Mouse (Mus musculus) CD8-positive naive resting alpha-beta T cell, adult 2 months (primary cell): ENCODE data around the gene Copz1.

Source experiments
- DNase-seq, 2 experiments: peaks; one replicate each; pipeline ENCODE4 v3.0.0; 2022; ENCODE audit warnings: low read depth in 2 of 2, low spot score in 2 of 2

Copz1 gene

DNA sequence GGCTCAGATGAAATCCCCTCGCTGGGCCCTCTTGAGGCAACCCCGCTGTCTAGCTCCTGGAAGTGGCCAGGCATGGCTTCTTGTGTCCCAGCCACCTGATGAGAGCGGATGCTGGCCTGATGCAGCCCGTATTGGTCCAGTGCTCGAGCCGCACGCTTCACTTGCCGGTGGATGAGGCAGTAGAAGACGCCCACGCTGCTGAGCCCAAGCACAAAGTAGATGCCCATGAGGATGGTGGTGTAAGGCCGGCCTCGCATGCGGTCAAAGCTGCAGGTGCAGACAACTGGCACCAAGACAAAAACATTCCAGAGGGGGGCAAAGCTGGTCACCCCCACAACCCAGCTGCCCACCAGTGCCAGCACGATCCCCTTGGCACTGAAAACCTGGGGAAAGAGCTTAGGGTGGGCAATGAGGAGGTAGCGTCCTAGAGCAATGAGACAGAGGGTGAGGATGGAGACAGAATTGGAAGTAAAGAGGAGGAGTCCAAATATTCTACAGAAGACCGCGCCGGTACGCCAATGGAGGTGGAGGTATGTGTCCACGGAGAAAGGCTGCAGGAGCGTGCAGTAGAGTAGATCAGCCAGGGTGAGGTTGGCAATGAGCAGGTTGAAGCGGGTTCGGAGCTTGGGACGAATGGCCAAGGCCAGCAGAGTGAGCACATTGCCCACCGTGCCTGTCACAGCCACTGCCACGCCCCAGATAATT, 36.5 kb downstream of the Copz1 start:
- no peak for DNase-seq

DNA sequence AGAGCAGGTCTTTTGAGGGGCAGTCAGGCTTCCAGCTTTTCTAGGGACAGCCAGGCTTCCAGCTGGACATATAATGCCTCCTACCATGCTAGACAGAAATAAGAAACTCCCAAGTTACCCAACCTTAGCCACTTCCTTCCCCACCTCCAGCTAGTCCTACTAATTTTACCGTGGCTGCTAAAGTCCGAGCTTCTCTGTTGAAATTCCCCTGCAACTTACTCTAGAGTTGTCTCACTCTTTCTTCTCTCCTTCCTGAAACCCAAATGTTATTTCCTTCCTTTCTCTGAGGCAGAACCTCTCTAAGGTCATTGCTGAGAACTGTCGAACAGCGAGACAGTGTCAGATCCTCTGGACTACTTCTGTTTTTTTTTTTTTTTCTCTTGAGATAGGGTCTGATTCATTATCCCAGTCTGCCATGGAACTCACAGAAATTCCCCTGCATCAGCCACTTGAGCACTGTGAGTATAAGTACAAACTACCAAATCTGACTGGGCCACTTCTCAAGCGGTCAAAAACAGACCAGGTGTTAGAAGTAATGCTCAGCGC, 37.9 kb downstream of the Copz1 start, which contains the start of gene Gpr84:
Gene Gpr84 (minus strand): TSS at position 248 of the 546 bp plus-strand sequence.
- DNase-seq, result no peak

DNA sequence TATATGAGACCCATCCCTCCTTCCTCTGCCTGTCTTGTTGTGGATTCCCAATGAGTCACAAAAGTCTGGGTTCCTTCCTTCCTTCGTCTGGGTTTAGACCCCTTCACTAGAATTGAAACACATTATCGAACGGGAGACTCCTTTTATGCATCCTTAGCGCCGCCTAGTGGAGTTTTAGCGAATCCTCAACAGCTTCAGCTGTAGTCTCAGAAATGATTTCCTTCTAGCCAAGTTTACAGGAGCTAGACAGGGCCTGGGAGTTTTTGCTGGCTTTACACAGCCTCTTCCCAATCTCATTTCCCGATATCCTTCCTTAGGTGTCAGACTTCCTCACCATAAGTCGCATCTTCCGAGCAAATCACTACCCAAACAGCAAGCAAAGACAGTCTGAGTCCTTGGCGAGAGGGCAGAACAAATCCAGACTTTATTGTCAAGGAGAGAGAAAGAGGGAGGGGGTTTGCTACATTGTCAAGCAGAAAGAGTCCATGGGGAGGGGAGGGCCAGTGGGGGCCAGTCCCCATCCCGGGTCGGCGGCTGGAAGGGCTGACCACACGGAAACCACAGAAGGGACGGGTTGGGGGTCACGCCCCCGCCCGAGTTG, 41.1 kb downstream of the Copz1 start:
- DNase-seq, result peak; percentile 47 to 56

DNA sequence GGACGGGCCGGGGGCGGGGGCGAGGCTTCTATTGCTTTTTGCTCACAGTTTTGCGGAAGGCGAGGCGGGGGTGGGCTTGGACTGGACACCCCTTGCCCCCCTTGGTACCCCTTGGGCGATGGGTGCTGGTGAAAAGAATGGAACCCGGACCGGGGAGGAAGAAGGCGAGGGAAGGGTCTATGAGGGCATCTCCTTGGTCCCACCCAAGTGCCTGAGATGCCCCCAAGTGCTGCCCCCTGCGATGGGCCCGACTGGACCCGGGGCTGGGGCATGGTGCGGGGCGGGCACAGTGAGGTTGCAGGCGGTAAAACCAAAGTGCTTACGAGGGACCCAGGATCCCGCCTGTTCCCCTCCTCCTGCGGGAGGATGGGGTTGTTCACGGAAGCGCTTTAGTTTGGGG, 41.7 kb downstream of the Copz1 start:
- no peak for DNase-seq

DNA sequence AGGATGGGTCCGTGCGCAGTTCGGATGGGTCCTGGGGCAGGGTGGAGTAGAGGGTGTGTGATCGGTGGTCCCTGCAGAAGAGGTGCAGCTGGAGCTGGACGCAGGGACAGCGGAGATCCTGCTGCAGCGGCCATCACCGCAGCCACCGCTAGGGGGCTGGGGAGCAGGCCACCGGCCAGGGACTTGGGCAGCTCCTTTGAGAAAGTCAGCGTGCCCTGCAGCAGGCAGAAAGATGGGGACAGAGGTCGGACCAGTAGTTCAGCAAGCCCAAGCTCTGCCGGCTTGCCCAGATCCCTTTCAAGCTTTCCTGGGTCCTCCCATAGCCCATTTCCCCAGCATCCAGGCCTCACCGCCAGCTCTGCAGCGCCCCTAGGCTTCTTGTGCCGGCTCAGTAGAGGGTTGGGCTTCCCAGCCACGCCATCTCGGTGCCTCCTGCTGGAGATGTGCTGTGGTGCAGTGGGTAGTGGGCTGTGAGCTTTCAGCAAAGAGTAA, 42.5 kb downstream of the Copz1 start:
- DNase-seq, result no peak

DNA sequence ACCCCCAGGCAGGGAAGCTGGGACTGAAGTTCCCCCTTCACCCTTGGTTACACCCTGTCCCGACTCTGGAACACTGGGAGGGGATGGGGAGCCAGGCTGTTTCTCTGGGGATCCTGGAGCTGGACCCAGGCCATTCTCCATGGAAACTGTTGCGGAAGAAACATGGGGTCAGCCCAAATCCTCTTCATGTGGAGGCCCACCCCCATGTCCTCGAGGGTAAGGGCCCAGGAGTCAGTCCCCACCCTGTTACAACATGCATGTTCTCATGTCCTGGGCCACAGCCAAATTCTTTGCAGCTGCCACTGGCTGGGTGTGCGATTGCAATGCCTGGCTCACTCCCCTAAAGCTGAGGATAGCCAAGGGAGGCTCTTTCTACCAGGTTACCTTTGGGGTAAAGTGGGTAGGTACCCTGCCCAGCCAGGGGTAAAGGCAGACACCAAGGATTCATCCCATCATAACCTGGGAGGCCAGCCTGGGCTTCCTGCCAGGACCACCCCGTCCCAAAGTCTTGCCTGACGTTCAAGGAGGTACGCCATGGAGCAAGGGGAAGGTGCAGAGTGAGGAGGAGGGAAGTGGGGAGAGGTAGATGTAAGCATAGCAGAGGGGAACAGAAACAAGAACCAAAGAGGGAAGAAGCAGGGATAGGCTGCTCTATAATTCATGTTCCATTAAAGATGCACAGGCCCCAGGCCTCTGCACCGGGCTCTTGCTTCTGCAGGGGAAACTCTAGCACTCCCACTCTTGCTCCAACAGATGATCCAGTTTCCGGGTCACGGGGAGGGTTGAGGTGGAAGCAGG, 43.7 kb downstream of the Copz1 start:
- no peak for DNase-seq

DNA sequence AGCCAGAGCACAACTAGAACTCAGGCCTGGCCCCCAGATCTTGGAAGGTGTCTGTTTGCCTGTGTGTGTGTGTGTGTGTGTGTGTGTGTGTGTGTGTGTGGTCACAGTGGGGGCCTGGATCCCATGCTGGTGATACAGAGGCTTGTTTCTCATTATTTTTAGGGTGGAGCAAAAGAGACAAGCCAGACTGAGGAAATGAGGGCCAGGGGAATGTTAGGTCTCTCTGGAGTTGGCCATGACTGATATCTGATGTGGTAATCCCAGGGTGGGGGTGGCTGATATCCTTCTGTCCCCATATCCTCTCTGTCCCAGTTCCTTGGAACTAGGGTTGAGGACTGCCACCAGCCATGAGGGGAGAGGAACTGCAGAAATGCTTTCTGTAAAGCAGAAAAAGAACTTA, 44.6 kb downstream of the Copz1 start:
- DNase-seq, result no peak

DNA sequence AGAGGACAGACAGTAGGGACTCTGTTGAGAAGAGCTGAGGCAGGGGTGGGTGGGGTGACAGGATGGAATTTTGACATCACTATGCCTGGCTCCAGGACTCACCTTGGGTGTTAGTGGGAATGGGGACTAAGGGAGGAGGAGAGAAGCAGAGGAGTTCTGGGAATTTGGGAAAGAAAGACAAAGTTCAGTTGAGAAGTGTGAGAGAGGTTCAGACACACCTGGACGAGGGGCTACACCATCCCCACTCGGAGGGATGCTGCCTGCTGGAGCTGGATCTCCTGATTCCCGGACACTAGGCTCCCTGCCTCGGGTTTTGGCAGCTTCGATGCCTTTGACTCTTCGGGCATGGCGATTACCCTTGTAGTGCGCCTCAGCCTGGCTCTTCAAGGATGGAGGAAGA, 45.2 kb downstream of the Copz1 start:
- DNase-seq, result no peak

DNA sequence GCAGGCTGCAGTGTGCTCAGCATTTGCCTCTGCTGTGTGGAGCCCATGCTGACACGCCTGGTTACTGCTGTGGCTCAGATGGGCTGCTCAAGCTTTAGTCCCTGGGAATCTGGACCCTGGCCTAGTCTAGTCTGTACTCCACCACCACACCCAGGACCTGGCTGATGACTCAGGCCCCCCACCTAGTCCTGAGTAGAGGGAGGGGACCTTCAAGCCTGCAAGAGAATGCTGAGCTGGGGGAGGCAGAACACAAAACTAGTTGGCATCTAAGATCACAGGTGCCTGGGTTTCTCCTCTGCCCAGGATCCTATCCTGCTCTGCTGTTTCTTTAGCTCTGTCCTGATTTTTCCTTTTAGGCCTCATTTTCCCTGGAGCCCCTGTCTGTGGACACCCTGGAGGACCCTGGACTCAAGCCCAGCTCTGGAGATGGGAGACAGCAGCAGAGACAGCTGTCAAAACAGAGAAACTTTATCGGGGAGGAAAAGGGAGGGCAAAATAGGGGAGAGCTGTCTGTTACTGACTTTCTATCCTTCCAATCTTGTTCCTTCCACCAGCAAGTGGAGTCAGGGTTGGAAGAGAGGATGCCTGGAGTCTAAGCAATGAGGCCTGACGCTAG, 45.8 kb downstream of the Copz1 start:
- no peak for DNase-seq

DNA sequence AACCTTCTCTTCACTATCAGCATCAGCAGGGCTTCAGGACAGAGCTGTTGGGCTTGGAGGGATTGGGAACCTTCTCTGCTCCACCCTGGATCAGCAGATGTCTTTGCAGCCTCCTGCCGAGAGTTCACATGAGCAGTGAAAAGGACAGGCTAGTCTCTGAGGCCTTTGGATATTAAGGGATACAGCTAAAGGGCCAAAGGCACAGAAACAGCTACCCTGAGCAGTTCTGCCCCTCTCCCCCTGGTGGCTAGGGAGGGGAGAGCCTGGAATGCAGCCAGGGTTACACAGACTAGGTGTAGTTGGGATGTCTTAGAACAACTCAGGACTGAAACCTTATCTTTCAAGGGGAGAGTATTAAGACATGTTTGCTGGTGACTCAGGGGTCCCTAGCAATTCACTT, 48.6 kb downstream of the Copz1 start:
- no peak for DNase-seq

DNA sequence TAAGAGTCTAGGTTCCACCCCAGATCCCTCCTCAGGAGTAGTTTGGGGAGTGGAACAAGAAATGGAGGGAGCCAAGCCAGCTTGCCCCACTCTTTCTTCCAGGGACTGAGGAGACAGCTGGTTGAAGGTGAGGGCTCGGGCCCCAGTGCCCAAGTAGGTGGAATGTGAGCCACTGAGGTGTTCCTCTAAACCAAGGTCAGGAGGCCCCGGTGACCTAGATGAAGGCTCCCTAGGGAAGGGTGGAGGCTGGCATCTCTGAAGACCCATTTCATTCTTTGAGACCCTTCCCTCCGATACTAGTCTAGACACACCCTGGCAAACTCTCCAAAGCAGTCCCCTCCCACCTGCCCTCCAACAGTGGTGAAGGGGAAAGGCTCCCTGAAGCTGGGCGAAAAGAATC, 49.9 kb downstream of the Copz1 start:
- no peak for DNase-seq

DNA sequence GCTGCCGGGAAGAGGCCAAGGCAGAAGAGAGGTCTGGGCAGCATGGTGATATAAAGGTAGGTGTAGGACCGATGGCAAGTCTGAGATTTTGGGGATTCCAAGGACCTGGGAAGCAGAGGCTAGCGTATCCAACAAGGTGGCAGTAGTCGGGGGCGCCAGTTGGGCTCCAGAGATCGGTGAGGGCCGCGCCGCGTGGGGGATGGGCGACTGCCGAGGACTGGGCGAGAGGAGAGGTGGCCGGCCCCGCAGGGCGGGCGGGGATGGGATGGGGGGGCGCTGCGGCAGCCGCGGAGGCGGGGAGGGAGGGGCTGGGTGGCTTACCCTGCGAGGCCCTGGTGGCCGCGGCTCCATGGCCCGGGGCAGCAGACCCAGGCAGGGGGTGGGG, 50.5 kb downstream of the Copz1 start:
- no peak for DNase-seq

DNA sequence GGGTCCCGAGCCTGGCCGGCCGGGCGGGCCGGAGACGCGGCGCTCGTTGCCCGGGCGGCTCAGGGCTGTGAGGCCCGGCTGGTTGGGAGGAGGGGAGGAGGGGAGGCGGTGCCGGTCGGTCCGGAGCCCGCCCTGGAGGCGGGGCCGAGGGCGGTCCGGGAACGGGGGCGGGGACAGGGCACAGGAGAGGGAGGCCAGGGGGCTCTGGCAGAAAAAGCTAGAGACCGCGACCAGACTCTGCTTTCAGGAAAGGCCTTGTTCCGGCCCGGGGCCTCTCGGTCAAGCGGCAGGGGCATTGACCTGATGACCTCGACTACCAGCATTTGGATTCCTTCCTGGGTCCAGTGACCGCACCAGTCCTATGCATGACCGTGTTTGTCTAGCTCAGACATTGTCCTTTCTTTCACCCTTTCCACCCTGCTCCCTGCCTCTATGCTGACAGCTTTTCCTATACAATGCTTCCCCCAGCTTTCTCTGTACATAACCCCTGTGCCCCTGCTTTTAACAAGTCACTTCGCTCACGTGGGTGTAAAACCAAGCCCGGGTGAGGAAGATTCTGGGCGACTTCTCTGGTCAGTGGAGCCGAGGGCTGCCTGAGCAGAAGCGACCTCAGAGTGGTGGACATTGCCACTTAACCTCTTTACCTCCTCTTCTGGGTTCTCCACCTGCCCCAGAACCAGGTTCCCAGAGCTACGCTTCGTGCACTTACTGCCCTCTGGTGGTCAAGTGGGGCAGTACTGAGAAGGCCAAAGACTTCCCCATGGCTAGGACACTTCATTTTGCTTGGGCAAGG, 51.1 kb downstream of the Copz1 start:
- peak; percentile 69 to 76 for DNase-seq

DNA sequence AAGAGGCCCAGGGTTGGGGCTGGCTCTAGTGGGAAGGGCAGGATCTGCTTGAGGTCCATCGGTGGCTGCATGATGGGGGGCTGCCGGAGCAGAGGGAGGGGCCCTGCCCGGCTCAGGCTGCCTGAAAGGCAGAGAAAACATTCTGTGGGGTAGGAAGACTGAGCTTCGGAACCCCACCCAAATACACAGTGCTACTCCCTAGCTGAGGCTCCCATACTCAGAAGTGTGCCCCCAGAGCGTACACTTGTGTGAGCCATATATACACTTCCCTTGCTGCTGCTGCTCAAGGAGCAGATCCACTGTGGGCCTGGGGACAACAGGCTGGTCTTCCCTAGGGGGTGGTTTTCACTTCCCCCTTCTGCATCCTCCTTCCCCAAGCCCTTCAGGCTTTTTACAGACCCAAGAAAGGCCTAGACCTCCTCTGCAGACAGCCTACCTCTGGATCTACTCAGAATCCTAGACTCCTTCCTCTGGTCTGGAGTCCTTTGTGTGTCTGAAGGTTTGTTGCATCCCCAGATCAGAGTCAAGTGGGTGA, 60.6 kb downstream of the Copz1 start:
- DNase-seq, result no peak

DNA sequence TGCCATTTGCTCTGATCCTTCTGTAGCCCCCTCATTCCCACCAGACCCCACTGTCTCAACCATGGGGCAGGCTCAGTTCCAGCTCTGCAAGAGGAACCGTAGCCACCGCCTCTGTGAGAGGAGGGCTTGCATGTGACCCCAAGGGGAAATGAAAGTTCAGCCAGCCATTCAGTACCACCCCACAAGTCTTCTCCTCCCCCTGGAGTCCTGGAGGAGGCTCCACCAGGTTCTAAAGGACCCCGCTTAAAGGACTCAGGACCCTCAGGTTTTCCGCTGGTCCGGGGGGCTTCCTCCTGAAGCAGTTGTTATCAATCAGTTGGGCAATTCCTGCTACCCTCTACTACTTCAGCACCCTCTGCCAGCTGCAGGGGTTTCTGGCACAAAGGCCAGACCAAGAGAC, 61.2 kb downstream of the Copz1 start:
- DNase-seq, result no peak

DNA sequence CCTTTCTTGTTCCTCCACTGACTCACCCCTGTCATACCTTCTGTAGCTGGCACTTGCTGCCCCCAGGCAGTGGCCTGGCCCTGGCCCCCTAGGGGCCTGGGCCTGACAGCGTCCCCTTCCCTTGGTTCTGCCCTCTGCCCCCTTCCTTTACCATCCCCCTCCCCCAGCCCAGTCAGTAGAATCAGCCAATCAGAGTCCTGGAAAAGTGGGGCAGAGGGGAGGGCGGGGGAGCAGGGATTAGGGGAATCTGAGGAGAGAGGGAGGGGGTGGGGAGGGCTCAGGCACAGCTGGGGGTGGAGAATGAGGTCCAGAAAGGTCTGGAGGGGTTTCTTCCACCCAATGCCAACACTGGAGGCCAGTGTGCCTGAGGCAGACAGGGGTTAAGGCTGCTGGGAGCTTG, 61.7 kb downstream of the Copz1 start:
- DNase-seq, result no peak

DNA sequence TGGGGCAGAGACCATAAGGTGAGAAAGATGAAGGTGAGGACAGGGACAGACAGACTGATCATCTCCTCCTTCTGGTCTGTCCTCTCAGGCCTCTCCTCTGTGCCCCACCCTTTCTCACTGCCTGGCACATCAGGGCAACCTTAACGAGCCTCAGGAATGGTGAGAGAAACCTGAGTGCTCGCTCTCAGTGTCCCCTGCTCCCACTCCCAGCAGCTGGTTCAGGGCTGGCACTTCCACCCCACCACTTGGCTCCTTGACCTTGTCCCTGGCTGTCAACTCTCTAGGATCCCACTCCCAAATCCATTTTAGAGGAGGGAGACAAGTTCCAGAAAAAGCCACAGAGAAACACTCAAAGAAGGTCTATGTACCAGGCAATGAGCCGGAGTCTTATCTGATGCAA, 62.5 kb downstream of the Copz1 start:
- DNase-seq, result no peak

DNA sequence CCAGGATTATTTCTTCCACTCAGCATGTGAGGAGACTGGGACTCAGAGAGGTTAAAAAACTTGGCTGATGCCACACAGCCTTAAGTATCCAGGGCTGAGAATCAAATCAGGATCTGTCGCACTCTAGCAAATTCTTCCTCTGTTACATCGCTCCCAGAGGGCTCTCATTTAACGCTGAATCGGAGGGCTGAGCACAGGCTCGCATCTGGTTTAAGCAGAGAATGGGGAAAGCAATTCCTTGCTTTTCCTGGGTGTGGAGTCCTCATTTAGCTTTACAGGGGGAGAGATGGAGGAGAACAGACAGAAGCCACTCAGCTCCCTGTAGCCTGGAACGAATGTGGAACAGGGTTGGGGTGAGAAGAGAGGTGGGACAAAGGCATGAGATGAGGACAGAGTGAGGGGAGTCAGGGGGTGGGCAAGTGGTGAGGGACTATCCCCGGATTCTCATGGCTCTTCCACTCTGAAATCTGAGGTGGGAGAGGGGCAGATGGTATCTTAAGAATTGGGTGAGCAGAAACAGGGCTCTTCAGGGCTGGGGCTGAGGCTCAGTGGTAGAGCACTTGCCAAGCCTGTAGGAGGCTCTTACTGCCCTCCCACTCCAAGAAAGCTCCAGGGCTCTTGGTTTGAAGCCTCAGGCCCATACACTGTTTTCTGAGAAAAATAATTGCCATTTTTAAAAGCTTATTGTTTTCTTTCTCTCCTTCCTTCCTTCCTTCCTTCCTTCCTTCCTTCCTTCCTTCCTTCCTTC, 63.1 kb downstream of the Copz1 start:
- DNase-seq, result no peak

DNA sequence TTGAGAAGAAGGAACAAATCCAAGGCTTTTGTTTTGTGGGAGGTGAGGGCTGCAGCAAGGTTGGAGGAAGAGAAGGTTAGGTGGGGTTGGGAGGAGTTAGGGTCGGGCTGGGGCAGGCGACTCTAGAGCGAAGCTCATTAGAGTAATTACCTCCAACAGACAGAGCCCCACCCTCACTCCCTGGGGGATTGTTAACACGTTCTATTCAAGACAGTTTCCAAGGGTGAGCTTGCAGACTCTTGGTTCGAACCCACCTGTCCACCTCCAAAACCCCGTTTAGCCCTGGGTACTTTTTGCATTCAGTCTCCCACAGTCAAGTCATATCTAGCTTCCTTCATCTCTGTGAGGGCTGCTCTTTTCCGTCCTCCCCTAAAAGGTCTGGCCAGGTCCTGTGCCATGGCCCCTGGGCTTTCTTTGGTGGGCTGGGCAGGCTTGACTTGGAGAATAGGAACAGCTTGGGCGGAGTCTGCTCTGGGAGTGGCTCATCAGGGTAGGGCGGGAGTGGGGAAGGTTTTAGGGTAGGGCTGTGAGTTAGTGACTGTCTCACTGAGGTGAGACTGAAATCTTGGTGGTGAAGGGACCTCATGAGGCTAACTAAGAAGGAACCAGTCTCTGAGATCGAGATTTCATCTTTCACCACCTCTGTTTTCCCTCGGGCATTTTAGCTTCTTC, 64.6 kb downstream of the Copz1 start:
- DNase-seq, result no peak
